Mouse (Mus musculus): ENCODE results near the gene Kynu. TPM values are rescaled to one million over a fixed set of nuclear protein-coding genes. Genes with fewer than 3 reads are reported as not detected.

Gene Kynu
- polyA plus RNA-seq, 1 experiment from 2014 or later, result 0.12 TPM

GRCm38 (mm10) chr2:43573526-43573925 lies 18.4 kb downstream of the Kynu start:
- no peak for ATAC-seq
- Histone ChIP-seq H3K36me3 (ENCODE audit: poor library complexity, severe bottlenecking) (no peaks in the 10 kb centered on the region), H3K27ac (no peak overlapping the region), H3K4me3 (no peak overlapping the region), H3K9ac (no peak overlapping the region), H3K4me2 (no peak overlapping the region), H3K9me3 (replicated peaks) (no peaks in the 10 kb centered on the region), H3K4me1 (no peaks in the 10 kb centered on the region), H3K27me3 (no peaks in the 10 kb centered on the region)
- WGBS, result 89% methylated on average over 1 of the region's 1 CpGs

- peak; percentile 55; the same call in 1 of the 2 replicates for ATAC-seq
- WGBS, result 10% methylated on average over 8 of the region's 8 CpGs
These were observed 28.2 kb downstream of the Kynu start for GRCm38 (mm10) chr2:43583243-43583812.

GRCm38 (mm10) chr2:43585508-43585907 lies 30.4 kb downstream of the Kynu start:
- 84% methylated on average over 3 of the region's 3 CpGs for WGBS
- H3K9ac ChIP-seq, result no peak overlapping the region

More at GRCm38 (mm10) chr2:43583243-43583812, 28.2 kb downstream of the Kynu start:
- Histone ChIP-seq H3K9me3 (replicated peaks) (no peaks in the 10 kb centered on the region), H3K27ac (no peak overlapping the region), H3K4me2 (no peak overlapping the region), H3K27me3 (no peaks in the 10 kb centered on the region), H3K4me3 (no peak overlapping the region), H3K4me1 (peaks cover 5% of the 10 kb centered on the region), H3K36me3 (ENCODE audit: poor library complexity, severe bottlenecking) (no peaks in the 10 kb centered on the region), H3K9ac (no peak overlapping the region)

GRCm38 (mm10) chr2:43587832-43588231 lies 32.7 kb downstream of the Kynu start:
- no peak overlapping the region for H3K27ac ChIP-seq
- no peak overlapping the region for H3K4me3 ChIP-seq
- no peaks in the 10 kb centered on the region for H3K36me3 ChIP-seq (ENCODE audit: poor library complexity, severe bottlenecking)
- 83% methylated on average over 2 of the region's 2 CpGs for WGBS
- ATAC-seq, result no peak
- no peaks in the 10 kb centered on the region for H3K9me3 ChIP-seq (replicated peaks)
- H3K9ac ChIP-seq, result no peak overlapping the region
- H3K4me2 ChIP-seq, result no peak overlapping the region
- no peaks in the 10 kb centered on the region for H3K27me3 ChIP-seq
- peaks cover 5% of the 10 kb centered on the region for H3K4me1 ChIP-seq

More at GRCm38 (mm10) chr2:43585508-43585907, 30.4 kb downstream of the Kynu start:
- no peaks in the 10 kb centered on the region for H3K9me3 ChIP-seq (replicated peaks)
- H3K27me3 ChIP-seq, result no peaks in the 10 kb centered on the region
- no peaks in the 10 kb centered on the region for H3K36me3 ChIP-seq (ENCODE audit: poor library complexity, severe bottlenecking)
- no peak for ATAC-seq
- H3K4me2 ChIP-seq, result no peak overlapping the region
- H3K27ac ChIP-seq, result no peak overlapping the region
- peaks cover 5% of the 10 kb centered on the region for H3K4me1 ChIP-seq
- no peak overlapping the region for H3K4me3 ChIP-seq

GRCm38 (mm10) chr2:43592001-43592704 lies 37.0 kb downstream of the Kynu start:
- Histone ChIP-seq H3K4me2 (no peak overlapping the region), H3K27me3 (no peaks in the 10 kb centered on the region), H3K4me1 (no peaks in the 10 kb centered on the region), H3K9me3 (replicated peaks) (no peaks in the 10 kb centered on the region), H3K36me3 (ENCODE audit: poor library complexity, severe bottlenecking) (no peaks in the 10 kb centered on the region), H3K27ac (no peak overlapping the region), H3K9ac (no peak overlapping the region), H3K4me3 (no peak overlapping the region)
- no peak for ATAC-seq
- 62% methylated on average over 1 of the region's 1 CpGs for WGBS

GRCm38 (mm10) chr2:43613571-43613970 lies 58.4 kb downstream of the Kynu start:
- Histone ChIP-seq H3K4me3 (no peak overlapping the region), H3K27me3 (no peaks in the 10 kb centered on the region), H3K4me2 (no peak overlapping the region), H3K4me1 (no peaks in the 10 kb centered on the region), H3K27ac (no peak overlapping the region), H3K36me3 (ENCODE audit: poor library complexity, severe bottlenecking) (no peaks in the 10 kb centered on the region), H3K9ac (no peak overlapping the region), H3K9me3 (replicated peaks) (no peaks in the 10 kb centered on the region)
- WGBS, result 9% methylated on average over 6 of the region's 6 CpGs
- ATAC-seq, result no peak

GRCm38 (mm10) chr2:43621140-43621539 lies 66.0 kb downstream of the Kynu start:
- Histone ChIP-seq H3K4me1 (no peaks in the 10 kb centered on the region), H3K27ac (no peak overlapping the region), H3K9ac (no peak overlapping the region), H3K9me3 (replicated peaks) (no peaks in the 10 kb centered on the region), H3K36me3 (ENCODE audit: poor library complexity, severe bottlenecking) (no peaks in the 10 kb centered on the region), H3K4me3 (no peak overlapping the region), H3K27me3 (no peaks in the 10 kb centered on the region), H3K4me2 (no peak overlapping the region)
- no peak for ATAC-seq

GRCm38 (mm10) chr2:43622844-43623243 lies 67.7 kb downstream of the Kynu start:
- Histone ChIP-seq H3K36me3 (ENCODE audit: poor library complexity, severe bottlenecking) (no peaks in the 10 kb centered on the region), H3K9me3 (replicated peaks) (no peaks in the 10 kb centered on the region), H3K27me3 (no peaks in the 10 kb centered on the region), H3K9ac (no peak overlapping the region), H3K27ac (no peak overlapping the region), H3K4me3 (no peak overlapping the region), H3K4me2 (no peak overlapping the region), H3K4me1 (no peaks in the 10 kb centered on the region)
- peak; percentile 33; the same call in 1 of the 2 replicates for ATAC-seq
- 0% methylated on average over 1 of the region's 1 CpGs for WGBS

- H3K27ac ChIP-seq, result no peak overlapping the region
- no peaks in the 10 kb centered on the region for H3K4me1 ChIP-seq
- ATAC-seq, result no peak
- no peaks in the 10 kb centered on the region for H3K27me3 ChIP-seq
- H3K9me3 ChIP-seq (replicated peaks), result no peaks in the 10 kb centered on the region
- H3K4me2 ChIP-seq, result no peak overlapping the region
- H3K36me3 ChIP-seq (ENCODE audit: poor library complexity, severe bottlenecking), result no peaks in the 10 kb centered on the region
- H3K9ac ChIP-seq, result no peak overlapping the region
- no peak overlapping the region for H3K4me3 ChIP-seq
These were observed 76.7 kb downstream of the Kynu start for GRCm38 (mm10) chr2:43631786-43632185.

- H3K4me1 ChIP-seq, result no peaks in the 10 kb centered on the region
- no peaks in the 10 kb centered on the region for H3K9me3 ChIP-seq (replicated peaks)
- no peak overlapping the region for H3K27ac ChIP-seq
- no peak overlapping the region for H3K4me3 ChIP-seq
- no peaks in the 10 kb centered on the region for H3K36me3 ChIP-seq (ENCODE audit: poor library complexity, severe bottlenecking)
- no peak overlapping the region for H3K9ac ChIP-seq
- no peak for ATAC-seq
- H3K4me2 ChIP-seq, result no peak overlapping the region
- no peaks in the 10 kb centered on the region for H3K27me3 ChIP-seq
These were observed 81.4 kb downstream of the Kynu start for GRCm38 (mm10) chr2:43636498-43636897.

- Histone ChIP-seq H3K9me3 (replicated peaks) (no peaks in the 10 kb centered on the region), H3K36me3 (ENCODE audit: poor library complexity, severe bottlenecking) (no peaks in the 10 kb centered on the region), H3K4me1 (no peaks in the 10 kb centered on the region), H3K4me3 (no peak overlapping the region), H3K4me2 (no peak overlapping the region), H3K27me3 (no peaks in the 10 kb centered on the region), H3K9ac (no peak overlapping the region), H3K27ac (no peak overlapping the region)
- peak; percentile 41; the same call in 1 of the 2 replicates for ATAC-seq
- 69% methylated on average over 2 of the region's 2 CpGs for WGBS
These were observed 91.8 kb downstream of the Kynu start for GRCm38 (mm10) chr2:43646962-43647361.

GRCm38 (mm10) chr2:43669588-43669987 lies 114.5 kb downstream of the Kynu start:
- no peak overlapping the region for H3K4me2 ChIP-seq
- H3K27ac ChIP-seq, result no peak overlapping the region
- no peaks in the 10 kb centered on the region for H3K4me1 ChIP-seq
- no peaks in the 10 kb centered on the region for H3K27me3 ChIP-seq
- no peak overlapping the region for H3K4me3 ChIP-seq
- H3K36me3 ChIP-seq (ENCODE audit: poor library complexity, severe bottlenecking), result no peaks in the 10 kb centered on the region
- ATAC-seq, result no peak
- H3K9me3 ChIP-seq (replicated peaks), result no peaks in the 10 kb centered on the region
- H3K9ac ChIP-seq, result no peak overlapping the region

GRCm38 (mm10) chr2:43673619-43674018 lies 118.5 kb downstream of the Kynu start:
- 2% methylated on average over 6 of the region's 6 CpGs for WGBS
- H3K9ac ChIP-seq, result no peak overlapping the region
- H3K36me3 ChIP-seq (ENCODE audit: poor library complexity, severe bottlenecking), result no peaks in the 10 kb centered on the region
- H3K27ac ChIP-seq, result no peak overlapping the region
- ATAC-seq, result peak; percentile 88
- no peaks in the 10 kb centered on the region for H3K9me3 ChIP-seq (replicated peaks)
- H3K4me1 ChIP-seq, result no peaks in the 10 kb centered on the region
- no peak overlapping the region for H3K4me3 ChIP-seq
- no peak overlapping the region for H3K4me2 ChIP-seq
- H3K27me3 ChIP-seq, result no peaks in the 10 kb centered on the region

Measured in forebrain, embryonic 13.5 days (tissue).